Mouse (Mus musculus) ES-E14 (cell line): ENCODE data around the gene Pycard.
A peak's percentile ranks its signal among the peaks of the same experiment; 100 is the strongest.

Experiments
- MAFK ChIP-seq: IDR thresholded peaks from 2 replicates; pipeline ENCODE4 v1.6.1; 2014; ENCODE audit warnings: mild to moderate bottlenecking, low read depth, low read length, inconsistent platforms; ENCODE audit not compliant: insufficient read depth
- ZC3H11A ChIP-seq: IDR thresholded peaks from 2 replicates; pipeline ENCODE4 v1.6.1; 2012; ENCODE audit warnings: low read depth, mild to moderate bottlenecking, inconsistent platforms, low read length, borderline replicate concordance

DNA sequence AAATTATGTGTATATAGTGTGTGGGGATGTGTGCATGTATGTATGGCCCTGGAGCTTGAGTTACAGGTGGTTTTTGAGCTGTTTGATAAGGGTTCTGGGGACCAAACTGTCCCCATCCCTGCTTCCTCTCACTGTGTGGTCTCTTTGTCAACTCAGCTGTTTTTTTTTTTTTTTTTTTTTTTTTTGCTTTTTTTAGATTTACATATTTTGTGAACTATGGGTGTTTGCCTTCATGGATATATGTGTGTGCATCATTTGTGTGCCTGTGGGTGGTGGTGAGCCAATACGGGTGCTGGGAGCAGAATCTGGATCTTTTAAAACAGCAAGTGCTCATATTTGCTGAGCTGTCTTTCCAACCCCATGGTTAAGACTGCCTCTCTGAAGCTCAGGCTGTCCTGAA, 4.8 kb downstream of the Pycard start:
- no peak for TF ChIP-seq ZC3H11A
- peak; percentile 81 for TF ChIP-seq MAFK
